Mouse (Mus musculus) telencephalon, adult 2 months (tissue): ENCODE data around the gene Anks6.
"Not testable (repeated sequence)": the region's sequence is repeated elsewhere in the genome, so short reads cannot be mapped to it uniquely, and the experiment has no call there.

Source experiments
- DNase-seq: peaks from one replicate; pipeline ENCODE4 v3.0.0-alpha.2; 2011; ENCODE audit warnings: low read depth, low spot score

Anks6 gene

GRCm38 (mm10) chr4:47056791-47057509 lies at the start of gene Anks6:
Gene Anks6 (minus strand): TSS chr4:47057427.
- peak; percentile 53 for DNase-seq

- no peak for DNase-seq
Measured at GRCm38 (mm10) chr4:47103561-47103960, 46.3 kb upstream of the Anks6 start.

GRCm38 (mm10) chr4:47093647-47094046 lies 36.4 kb upstream of the Anks6 start:
- no peak for DNase-seq

- DNase-seq, result no peak
Measured at GRCm38 (mm10) chr4:47093161-47093560, 35.9 kb upstream of the Anks6 start.

- no peak for DNase-seq
Measured at GRCm38 (mm10) chr4:47092387-47093021, 35.3 kb upstream of the Anks6 start.

- DNase-seq, result no peak
Measured at GRCm38 (mm10) chr4:47091493-47092386, 34.5 kb upstream of the Anks6 start, which contains the start of gene Galnt12. Gene Galnt12 (plus strand): TSS chr4:47091909.

GRCm38 (mm10) chr4:47088671-47089070 lies 31.4 kb upstream of the Anks6 start:
- no peak for DNase-seq

- no peak for DNase-seq
Measured at GRCm38 (mm10) chr4:47083824-47084223, 26.6 kb upstream of the Anks6 start.

GRCm38 (mm10) chr4:47080647-47081010 lies 23.4 kb upstream of the Anks6 start:
- no peak for DNase-seq

- no peak for DNase-seq
Measured at GRCm38 (mm10) chr4:47079997-47080646, 22.9 kb upstream of the Anks6 start.

- DNase-seq, result no peak
Measured at GRCm38 (mm10) chr4:47075054-47075453, 17.8 kb upstream of the Anks6 start.

- no peak for DNase-seq
Measured at GRCm38 (mm10) chr4:47060900-47061299, 3.7 kb upstream of the Anks6 start.

- no peak for DNase-seq
Measured at GRCm38 (mm10) chr4:47057510-47058325, 491 bp upstream of the Anks6 start.

GRCm38 (mm10) chr4:47055570-47056080 lies 1.6 kb downstream of the Anks6 start:
- DNase-seq, result no peak

- DNase-seq, result not testable (repeated sequence)
Measured at GRCm38 (mm10) chr4:47055170-47055569, 2.1 kb downstream of the Anks6 start.

- DNase-seq, result no peak
Measured at GRCm38 (mm10) chr4:47051905-47052304, 5.3 kb downstream of the Anks6 start.

- DNase-seq, result no peak
Measured at GRCm38 (mm10) chr4:47050642-47051381, 6.4 kb downstream of the Anks6 start.

- DNase-seq, result no peak
Measured at GRCm38 (mm10) chr4:47050167-47050566, 7.1 kb downstream of the Anks6 start.

- no peak for DNase-seq
Measured at GRCm38 (mm10) chr4:47049216-47049615, 8.0 kb downstream of the Anks6 start.

- no peak for DNase-seq
Measured at GRCm38 (mm10) chr4:47047765-47048164, 9.5 kb downstream of the Anks6 start.
